Mouse (Mus musculus) erythroid progenitor cell, adult 5-6 weeks (primary cell): ENCODE data around the gene Rps5. TPM values are rescaled to one million over a fixed set of nuclear protein-coding genes. Genes with fewer than 3 reads are reported as not detected.

Experiments
- total RNA-seq, 2 experiments: library from RNA; stranded (forward) in 1 of 2; stranded (reverse) in 1 of 2; fragments of 150-400 nt in 1 of 2; fragments of 186-747, 209-891 nt in 1 of 2; gene quantifications; 2 replicates each; pipeline versions ENCODE4 v1.2.3 to v1.2.4; 2015 to 2017; ENCODE audit warnings: low replicate concordance in 2 of 2

The Rps5 gene
- total RNA-seq, 2 experiments from 2014 or later, result 253 to 579 TPM

Other genes starting within 250 kb of the Rps5 start
- gene Vmn2r55, start 237.3 kb upstream of the Rps5 start, total RNA-seq (2015; ENCODE audit: low replicate concordance), result not detected in 2 replicates
- gene Vmn2r55, start 237.3 kb upstream of the Rps5 start, total RNA-seq (2017; ENCODE audit: low replicate concordance), result not detected in 2 replicates
- not detected in 2 replicates for gene Vmn2r56, start 187.3 kb upstream of the Rps5 start, total RNA-seq (2015; ENCODE audit: low replicate concordance)
- gene Vmn2r56, start 187.3 kb upstream of the Rps5 start, total RNA-seq (2017; ENCODE audit: low replicate concordance), result not detected in 2 replicates
- not detected in 2 replicates for gene Zscan18, start 118.7 kb upstream of the Rps5 start, total RNA-seq (2015; ENCODE audit: low replicate concordance)
- not detected in 2 replicates for gene Zscan18, start 118.7 kb upstream of the Rps5 start, total RNA-seq (2017; ENCODE audit: low replicate concordance)
- gene Zfp329, start 103.4 kb upstream of the Rps5 start, total RNA-seq (2015; ENCODE audit: low replicate concordance), result 6.5 and 15.5 TPM in 2 replicates
- 3.1 and 4.5 TPM in 2 replicates for gene Zfp329, start 103.4 kb upstream of the Rps5 start, total RNA-seq (2017; ENCODE audit: low replicate concordance)
- gene Zfp110, start 87.5 kb upstream of the Rps5 start, total RNA-seq (2015; ENCODE audit: low replicate concordance), result 14.3 and 14.4 TPM in 2 replicates
- gene Zfp110, start 87.5 kb upstream of the Rps5 start, total RNA-seq (2017; ENCODE audit: low replicate concordance), result 16.6 and 20.9 TPM in 2 replicates
- 0.72 and 0.84 TPM in 2 replicates for gene Zfp128, start 41.1 kb upstream of the Rps5 start, total RNA-seq (2015; ENCODE audit: low replicate concordance)
- gene Zfp128, start 41.1 kb upstream of the Rps5 start, total RNA-seq (2017; ENCODE audit: low replicate concordance), result 1.0 and 1.9 TPM in 2 replicates
- 0.72 and 10.5 TPM in 2 replicates for gene Zscan22, start 24.5 kb upstream of the Rps5 start, total RNA-seq (2015; ENCODE audit: low replicate concordance)
- 1.4 TPM in 1 of 2 replicates, not detected in the other for gene Zscan22, start 24.5 kb upstream of the Rps5 start, total RNA-seq (2017; ENCODE audit: low replicate concordance)
- 0.42 TPM in 1 of 2 replicates, not detected in the other for gene Rnf225, start 5.1 kb downstream of the Rps5 start, total RNA-seq (2015; ENCODE audit: low replicate concordance)
- gene Rnf225, start 5.1 kb downstream of the Rps5 start, total RNA-seq (2017; ENCODE audit: low replicate concordance), result 0.51 TPM in 1 of 2 replicates, not detected in the other
- gene Zfp324, start 43.5 kb downstream of the Rps5 start, total RNA-seq (2015; ENCODE audit: low replicate concordance), result 0.42 and 0.72 TPM in 2 replicates
- 1.4 and 1.7 TPM in 2 replicates for gene Zfp324, start 43.5 kb downstream of the Rps5 start, total RNA-seq (2017; ENCODE audit: low replicate concordance)
- 0.72 and 5.9 TPM in 2 replicates for gene Zfp446, start 55.6 kb downstream of the Rps5 start, total RNA-seq (2015; ENCODE audit: low replicate concordance)
- 0.39 and 0.68 TPM in 2 replicates for gene Zfp446, start 55.6 kb downstream of the Rps5 start, total RNA-seq (2017; ENCODE audit: low replicate concordance)
- gene Slc27a5, start 75.9 kb downstream of the Rps5 start, total RNA-seq (2015; ENCODE audit: low replicate concordance), result not detected in 2 replicates
- gene Slc27a5, start 75.9 kb downstream of the Rps5 start, total RNA-seq (2017; ENCODE audit: low replicate concordance), result not detected in 2 replicates
- gene Trim28, start 76.8 kb downstream of the Rps5 start, total RNA-seq (2015; ENCODE audit: low replicate concordance), result 194 and 220 TPM in 2 replicates
- gene Trim28, start 76.8 kb downstream of the Rps5 start, total RNA-seq (2017; ENCODE audit: low replicate concordance), result 137 and 141 TPM in 2 replicates
- gene Zbtb45, start 87.7 kb downstream of the Rps5 start, total RNA-seq (2015; ENCODE audit: low replicate concordance), result 4.0 and 10.1 TPM in 2 replicates
- gene Zbtb45, start 87.7 kb downstream of the Rps5 start, total RNA-seq (2017; ENCODE audit: low replicate concordance), result 6.7 and 7.6 TPM in 2 replicates
- gene Chmp2a, start 112.5 kb downstream of the Rps5 start, total RNA-seq (2015; ENCODE audit: low replicate concordance), result 116 and 138 TPM in 2 replicates
- gene Chmp2a, start 112.5 kb downstream of the Rps5 start, total RNA-seq (2017; ENCODE audit: low replicate concordance), result 125 and 153 TPM in 2 replicates
- 70.0 and 96.9 TPM in 2 replicates for gene Ube2m, start 116.0 kb downstream of the Rps5 start, total RNA-seq (2015; ENCODE audit: low replicate concordance)
- gene Ube2m, start 116.0 kb downstream of the Rps5 start, total RNA-seq (2017; ENCODE audit: low replicate concordance), result 61.0 and 94.6 TPM in 2 replicates
- not detected in 2 replicates for gene Mzf1, start 132.5 kb downstream of the Rps5 start, total RNA-seq (2015; ENCODE audit: low replicate concordance)
- gene Mzf1, start 132.5 kb downstream of the Rps5 start, total RNA-seq (2017; ENCODE audit: low replicate concordance), result not detected in 2 replicates
- not detected in 2 replicates for gene Vmn1r85, start 172.9 kb downstream of the Rps5 start, total RNA-seq (2015; ENCODE audit: low replicate concordance)
- not detected in 2 replicates for gene Vmn1r85, start 172.9 kb downstream of the Rps5 start, total RNA-seq (2017; ENCODE audit: low replicate concordance)
- gene Vmn1r86, start 197.6 kb downstream of the Rps5 start, total RNA-seq (2015; ENCODE audit: low replicate concordance), result not detected in 2 replicates
- gene Vmn1r86, start 197.6 kb downstream of the Rps5 start, total RNA-seq (2017; ENCODE audit: low replicate concordance), result not detected in 2 replicates
- gene Vmn1r87, start 217.9 kb downstream of the Rps5 start, total RNA-seq (2015; ENCODE audit: low replicate concordance), result not detected in 2 replicates
- not detected in 2 replicates for gene Vmn1r87, start 217.9 kb downstream of the Rps5 start, total RNA-seq (2017; ENCODE audit: low replicate concordance)
- not detected in 2 replicates for gene Vmn1r88, start 237.3 kb downstream of the Rps5 start, total RNA-seq (2015; ENCODE audit: low replicate concordance)
- gene Vmn1r88, start 237.3 kb downstream of the Rps5 start, total RNA-seq (2017; ENCODE audit: low replicate concordance), result not detected in 2 replicates